Mouse (Mus musculus): ENCODE measurements around the gene Slc6a19.

DNA sequence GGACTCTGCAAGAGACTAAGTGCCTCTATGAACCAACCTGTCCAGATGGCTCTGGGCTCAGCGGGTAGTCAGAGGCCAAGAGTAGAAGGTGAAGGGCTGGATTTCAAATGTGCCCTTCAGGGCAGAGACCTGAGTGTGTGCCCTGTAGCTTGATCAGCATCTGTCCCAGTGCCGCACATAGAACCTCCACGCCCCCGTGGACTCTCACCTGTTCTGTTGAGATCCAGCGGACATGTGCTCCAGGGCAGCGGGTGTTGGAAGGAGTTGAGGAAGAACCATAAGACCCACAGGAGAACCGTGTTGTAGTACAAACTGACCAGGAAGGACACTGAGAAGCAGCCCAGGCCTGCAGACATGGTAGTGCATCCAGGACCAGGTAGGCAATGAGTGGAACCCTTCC lies 29.5 kb downstream of the Slc6a19 start:
- TF ChIP-seq POLR2A (IDR thresholded peaks at IDR 0.05; ENCODE audit: insufficient read depth, low read length) (no peak), CTCF (IDR thresholded peaks at IDR 0.05; ENCODE audit: low read depth, low read length) (no peak)

Data from ES-Bruce4 (cell line).